Mouse (Mus musculus): Measurements from ENCODE around the gene Pdx1.

Pdx1 gene

DNA sequence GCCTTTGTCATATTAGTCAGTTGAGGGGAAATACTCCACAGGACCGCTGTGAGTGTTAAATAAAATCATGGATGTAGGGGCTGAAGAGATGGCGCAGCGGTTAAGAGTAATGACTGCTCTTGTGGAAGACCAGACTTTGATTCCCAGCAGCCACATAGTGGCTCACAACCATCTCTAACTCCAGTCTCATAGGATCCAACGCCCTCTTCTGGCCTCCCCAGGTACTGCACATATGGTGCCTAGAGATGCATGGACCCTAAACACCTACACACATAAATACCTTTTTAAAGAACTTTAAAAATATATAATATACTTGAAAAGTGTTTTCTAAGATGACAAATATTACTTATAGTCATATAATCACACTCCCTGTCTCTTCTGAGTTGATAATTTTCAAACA, 14.6 kb downstream of the Pdx1 start:
- no peak for DNase-seq

- DNase-seq = no peak
These were observed 22.2 kb downstream of the Pdx1 start for GRCm38 (mm10) chr5:147291764-147292505.

- no peak for DNase-seq
These were observed 22.9 kb downstream of the Pdx1 start for GRCm38 (mm10) chr5:147292506-147293120.

DNA sequence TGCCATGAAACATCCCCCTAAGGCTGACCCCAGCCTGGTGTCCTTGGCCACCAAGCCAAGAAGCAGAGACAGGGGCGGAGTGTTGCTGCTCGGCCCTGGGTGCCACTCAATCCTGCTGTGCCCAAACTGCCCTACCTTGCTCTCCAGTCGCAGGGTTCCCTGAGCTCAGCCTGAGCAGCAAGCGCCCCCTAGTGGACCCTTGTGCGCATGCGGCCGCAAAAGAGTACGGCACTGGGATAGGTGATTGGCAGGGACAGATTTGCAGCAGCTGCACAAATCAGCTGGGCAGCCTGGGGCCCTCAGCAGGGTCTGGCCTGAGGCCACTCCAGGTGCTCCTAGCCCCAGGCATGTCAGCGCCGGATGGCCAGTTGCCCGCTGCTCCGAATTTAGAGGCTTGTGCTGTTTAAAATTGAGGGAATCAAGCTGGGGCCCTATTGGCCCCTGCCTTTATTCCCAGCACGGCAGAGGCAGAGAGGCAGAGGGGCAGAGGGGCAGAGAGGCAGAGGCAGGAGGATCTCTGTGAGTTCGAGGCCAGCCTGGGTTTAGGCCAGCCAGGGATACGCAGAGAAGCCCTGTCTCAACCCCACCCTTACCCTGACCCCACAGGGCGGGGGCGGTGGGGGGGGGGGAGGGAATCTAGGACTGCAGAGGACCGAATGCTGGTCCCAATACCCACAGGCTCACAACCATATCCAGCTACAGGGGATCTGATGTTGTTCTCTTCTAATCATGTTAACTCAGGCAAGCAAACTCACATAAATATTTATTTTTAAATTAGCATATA, 23.6 kb downstream of the Pdx1 start:
- DNase-seq = peak; percentile 67

GRCm38 (mm10) chr5:147294121-147294520, 24.4 kb downstream of the Pdx1 start:
- DNase-seq = peak; percentile 42

DNA sequence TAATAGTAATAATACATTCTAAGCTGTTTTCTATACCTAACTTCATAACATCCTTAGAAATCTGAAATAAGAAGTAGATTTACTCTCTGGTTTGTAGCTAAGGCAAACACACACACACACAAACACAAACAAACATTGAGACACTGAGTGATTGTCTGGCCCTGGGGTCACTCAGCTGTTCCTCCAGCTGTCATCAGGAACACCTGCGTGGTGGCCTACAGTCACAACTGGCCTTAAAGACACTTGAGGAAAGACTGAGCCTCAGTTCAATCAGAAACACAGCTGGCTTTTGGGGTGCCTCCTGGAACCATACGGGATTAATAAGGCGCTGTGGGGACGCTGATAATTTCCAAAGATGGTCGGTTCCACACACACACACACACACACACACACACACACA, 27.5 kb downstream of the Pdx1 start:
- no peak for DNase-seq

GRCm38 (mm10) chr5:147299255-147300000, 29.7 kb downstream of the Pdx1 start:
- DNase-seq = no peak

DNA sequence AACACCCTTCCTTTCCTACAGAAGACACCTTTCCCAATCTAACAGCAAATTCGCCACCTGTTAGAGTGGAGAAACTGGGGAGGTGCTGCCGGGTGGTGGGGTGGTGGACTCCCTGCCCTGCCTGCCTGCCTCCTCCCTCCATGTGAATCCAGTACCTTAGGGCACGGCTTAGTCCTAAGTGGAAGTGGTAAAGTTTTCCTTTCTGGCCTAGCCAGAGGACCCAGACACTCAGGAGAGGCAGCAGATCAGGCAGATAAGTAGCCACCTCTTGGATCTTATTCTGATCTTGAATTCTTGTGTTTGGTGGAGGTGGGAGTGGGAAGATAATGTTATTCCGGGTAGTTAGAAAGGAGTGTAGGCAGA, 30.2 kb downstream of the Pdx1 start:
- DNase-seq = no peak

- DNase-seq = no peak
These were observed 31.4 kb downstream of the Pdx1 start for GRCm38 (mm10) chr5:147300917-147301780.

DNA sequence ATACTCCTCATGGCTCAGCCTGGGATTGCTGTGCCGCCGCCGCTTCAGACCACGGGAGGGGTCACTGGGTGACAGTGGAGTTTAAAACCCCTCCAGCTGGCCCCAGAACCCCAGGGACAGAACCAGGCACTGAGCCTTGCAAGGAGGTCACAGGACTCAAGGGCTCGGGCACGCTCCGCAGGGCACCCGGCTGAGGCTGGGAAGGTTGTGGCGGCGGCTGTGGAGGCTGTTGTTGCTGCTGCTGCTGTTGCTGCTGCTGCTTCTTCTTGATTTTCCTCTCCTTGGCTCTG, 32.0 kb downstream of the Pdx1 start:
- DNase-seq = no peak

DNA sequence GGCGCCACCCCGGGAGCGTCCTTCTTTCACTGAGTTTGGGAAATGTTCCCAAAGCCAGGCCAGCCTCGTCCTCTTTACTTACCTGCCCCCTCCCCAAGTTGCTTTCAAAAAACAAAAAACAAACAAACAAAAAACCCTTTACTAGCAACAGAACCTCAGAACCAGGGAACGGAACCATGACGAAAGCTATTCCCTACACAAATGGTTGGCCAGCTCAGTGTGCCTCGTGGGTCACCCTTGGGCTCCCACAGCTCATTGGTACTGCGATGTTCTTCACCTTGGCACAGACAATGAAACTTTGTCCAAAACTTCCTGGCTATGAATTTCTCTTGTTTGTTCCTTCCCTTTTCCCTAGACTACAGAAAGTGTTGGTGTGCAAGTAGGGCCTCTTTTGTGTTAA, 32.4 kb downstream of the Pdx1 start:
- DNase-seq = no peak

- DNase-seq = no peak
These were observed 33.1 kb downstream of the Pdx1 start for GRCm38 (mm10) chr5:147302746-147303400.

GRCm38 (mm10) chr5:147304276-147305155, 34.8 kb downstream of the Pdx1 start:
- DNase-seq = no peak

GRCm38 (mm10) chr5:147305166-147305565, 35.4 kb downstream of the Pdx1 start:
- DNase-seq = no peak

GRCm38 (mm10) chr5:147305856-147306637, 36.3 kb downstream of the Pdx1 start:
- no peak for DNase-seq

GRCm38 (mm10) chr5:147306638-147307397, 37.1 kb downstream of the Pdx1 start, which contains the start of gene Cdx2:
Cdx2 (minus strand) TSS chr5:147307270.
- no peak for DNase-seq

GRCm38 (mm10) chr5:147307398-147307785, 37.6 kb downstream of the Pdx1 start:
- DNase-seq = no peak

DNA sequence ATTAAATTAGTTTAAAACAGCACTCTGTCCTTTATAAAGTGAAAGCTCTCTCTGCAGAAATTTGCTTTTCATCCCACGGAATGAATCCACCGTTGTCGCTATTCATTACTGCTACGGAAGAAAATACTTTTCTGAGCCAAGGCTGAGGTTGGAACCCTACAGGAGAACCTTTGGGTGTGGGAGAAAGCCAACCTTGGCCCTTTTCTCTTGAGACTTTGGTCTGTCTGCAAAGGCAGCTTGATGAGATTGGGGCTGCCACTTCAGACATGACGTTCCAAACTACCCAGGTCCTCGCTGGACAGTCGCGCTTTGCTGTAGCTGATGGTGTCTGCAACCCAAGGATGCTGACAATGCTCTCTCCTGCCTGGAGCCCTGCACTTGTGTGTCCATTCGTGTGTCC, 38.7 kb downstream of the Pdx1 start:
- no peak for DNase-seq

DNA sequence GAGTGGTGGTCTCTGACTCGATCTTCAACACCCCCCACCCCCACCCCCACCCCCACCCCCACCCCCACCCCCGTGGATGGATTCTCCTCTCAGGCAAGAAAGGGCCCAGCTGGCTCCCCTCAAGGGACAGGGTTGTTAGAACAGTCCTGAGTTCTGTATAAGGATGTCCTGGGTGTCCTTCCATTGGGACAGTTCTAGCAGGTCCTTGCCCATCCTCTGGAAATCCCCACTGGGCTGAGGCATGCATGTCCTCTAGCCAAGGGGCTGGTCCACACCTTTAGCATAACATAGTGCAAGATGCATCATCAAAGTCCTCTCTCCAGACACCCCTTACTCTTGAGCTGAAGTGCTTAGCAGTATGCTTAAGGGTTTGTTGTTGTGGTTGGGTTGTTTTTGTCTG, 40.0 kb downstream of the Pdx1 start:
- DNase-seq = no peak

Data from right cerebral cortex, postnatal 4 days (tissue).